Mouse (Mus musculus): Measurements from ENCODE around the gene Tmpo.

Tmpo gene

DNA sequence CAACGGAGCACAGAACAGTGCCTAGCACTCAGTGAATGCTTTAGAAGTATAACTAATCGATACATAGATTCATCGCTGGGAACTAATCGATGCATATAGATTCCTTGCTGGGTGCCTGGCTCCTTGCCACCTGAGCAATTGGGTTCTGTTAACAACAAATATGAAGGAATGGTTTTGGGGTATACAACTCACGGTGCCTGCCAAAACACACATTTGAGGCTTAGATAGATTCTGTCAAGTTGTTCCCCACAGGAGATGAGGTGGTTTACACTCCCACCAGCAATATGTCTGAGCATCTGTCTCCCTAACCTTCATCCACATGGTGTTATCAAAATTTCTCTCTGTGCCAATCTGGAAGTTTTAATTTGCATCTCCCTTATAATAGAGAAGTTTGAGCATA is 10.7 kb upstream of the Tmpo start:
- ChIA-PET POLR2A (no interaction called here), CTCF (no interaction called here)

- CTCF ChIA-PET, result interaction anchor here in 1 of 4 experiments (2.9 kb wide), 1 partner anchor 23 kb away, joined by 13 read pairs; no protein-coding TSS in a partner anchor
- POLR2A ChIA-PET, result interaction anchor here (0.8 to 11.8 kb wide), 6 partner anchors 9 to 40 kb away, joined by 3 to 333 read pairs (median 6); partner anchors contain the start of gene Tmpo (in 1 of the 4)
Observed at GRCm38 (mm10) chr10:91189476-91189875, 8.4 kb upstream of the Tmpo start.

DNA sequence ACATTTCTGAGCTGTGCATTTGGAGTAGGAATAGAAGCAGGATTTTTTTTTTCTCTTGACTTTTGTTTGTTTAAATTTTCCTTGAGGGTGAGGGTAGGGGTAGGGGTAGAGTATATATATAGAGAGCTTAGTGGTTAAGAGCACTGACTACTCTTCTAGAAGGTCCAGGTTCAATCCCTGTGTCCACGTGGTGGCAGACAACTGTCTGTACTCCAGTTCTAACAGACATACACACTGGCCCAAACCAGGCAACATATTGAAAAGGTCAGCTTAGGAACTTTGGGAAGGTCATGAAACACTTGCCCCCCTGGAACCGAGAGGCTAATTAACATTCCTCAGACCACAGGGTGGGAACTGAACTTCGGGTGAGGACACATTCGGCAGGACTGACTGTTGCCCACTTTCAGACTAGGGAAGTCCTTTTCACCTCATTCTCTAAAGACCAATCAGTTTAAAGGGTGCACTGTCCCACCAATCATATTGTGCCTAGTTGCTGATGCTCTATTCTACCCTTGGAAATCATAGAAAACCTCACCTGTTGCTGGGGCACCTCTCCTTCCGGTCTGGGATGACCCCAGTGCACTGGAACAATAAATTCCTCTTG is 7.7 kb upstream of the Tmpo start:
- POLR2A ChIA-PET, result interaction anchor here (0.9 to 11.8 kb wide), 9 partner anchors 8 to 106 kb away, joined by 3 to 333 read pairs (median 6); partner anchors contain the start of genes Apaf1 (in 1 of the 4), Ikbip (in 1 of the 4) and Tmpo (in 1 of the 4)

GRCm38 (mm10) chr10:91187872-91188271 is 6.8 kb upstream of the Tmpo start:
- POLR2A ChIA-PET, result interaction anchor here (0.6 to 11.8 kb wide), 17 partner anchors 9 to 313 kb away, joined by 3 to 333 read pairs (median 5); partner anchors contain the start of genes Apaf1 (in 1 of the 4) and Ikbip (in 1 of the 4)
- CTCF ChIA-PET, result interaction anchor here (1.0 to 3.0 kb wide), 11 partner anchors 16 to 127 kb away, joined by 3 to 21 read pairs (median 4); partner anchors contain the start of genes Apaf1 (in 1 of the 4) and Ikbip (in 1 of the 4)

More for the DNA sequence above, 7.7 kb upstream of the Tmpo start:
- CTCF ChIA-PET, result interaction anchor here (0.6 to 3.0 kb wide), 8 partner anchors 17 to 461 kb away, joined by 3 to 21 read pairs (median 5); partner anchors contain the start of genes Apaf1 (in 1 of the 4) and Ikbip (in 1 of the 4)

DNA sequence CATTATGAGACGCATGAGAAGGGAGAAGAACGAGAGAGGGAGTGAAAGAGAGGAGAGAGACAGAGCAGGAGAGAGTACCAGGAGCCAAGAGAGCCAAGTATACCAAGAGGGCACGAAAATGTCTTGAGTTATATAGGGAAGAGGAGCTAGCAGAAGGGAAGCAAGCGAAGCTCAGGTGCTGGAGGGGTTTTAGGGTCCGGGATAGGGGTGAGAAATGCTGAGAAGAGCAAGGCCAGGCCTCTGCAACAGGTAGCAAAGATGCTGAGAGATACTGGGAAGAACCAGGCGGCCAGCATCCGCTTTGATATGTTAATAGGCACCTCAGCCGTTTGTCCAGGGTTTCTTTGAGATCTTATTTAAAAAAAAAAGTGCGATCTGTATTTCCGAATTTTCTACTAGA is 6.2 kb upstream of the Tmpo start:
- ChIA-PET POLR2A (interaction anchor here (0.6 to 11.8 kb wide), 16 partner anchors 8 to 314 kb away, joined by 3 to 333 read pairs (median 4); partner anchors contain the start of genes Apaf1 (in 1 of the 4) and Ikbip (in 1 of the 4)), CTCF (interaction anchor here in 3 of 4 experiments (1.0 to 3.0 kb wide), 8 partner anchors 16 to 127 kb away, joined by 3 to 21 read pairs (median 4); partner anchors contain the start of genes Apaf1 (in 1 of the 3) and Ikbip (in 1 of the 3))

DNA sequence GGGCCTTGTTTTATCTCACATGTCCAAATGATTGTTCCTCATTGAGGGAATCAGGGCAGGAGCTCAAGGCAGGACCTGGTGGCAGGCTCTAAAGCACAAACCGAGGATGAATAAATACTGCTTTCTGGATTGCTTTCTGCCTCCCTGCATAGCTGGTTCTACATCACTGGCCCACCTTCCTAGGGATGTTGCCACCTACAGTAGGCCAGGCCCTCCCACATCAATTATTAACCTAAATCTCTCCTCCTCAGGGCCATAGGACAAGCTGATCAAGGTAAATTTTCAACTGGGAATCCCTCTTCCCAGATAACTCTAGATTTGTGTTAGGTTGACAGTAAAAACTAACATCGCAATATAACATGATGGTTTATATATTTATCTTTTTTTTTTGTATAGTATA is 4.6 kb upstream of the Tmpo start:
- CTCF ChIA-PET, result interaction anchor here in 2 of 4 experiments (1.0 to 1.1 kb wide), 2 partner anchors 19 kb away, joined by 4 to 5 read pairs; no protein-coding TSS in a partner anchor
- POLR2A ChIA-PET, result interaction anchor here in 2 of 4 experiments (0.6 to 11.8 kb wide), 4 partner anchors 8 to 42 kb away, joined by 5 to 333 read pairs (median 86); no protein-coding TSS in a partner anchor

DNA sequence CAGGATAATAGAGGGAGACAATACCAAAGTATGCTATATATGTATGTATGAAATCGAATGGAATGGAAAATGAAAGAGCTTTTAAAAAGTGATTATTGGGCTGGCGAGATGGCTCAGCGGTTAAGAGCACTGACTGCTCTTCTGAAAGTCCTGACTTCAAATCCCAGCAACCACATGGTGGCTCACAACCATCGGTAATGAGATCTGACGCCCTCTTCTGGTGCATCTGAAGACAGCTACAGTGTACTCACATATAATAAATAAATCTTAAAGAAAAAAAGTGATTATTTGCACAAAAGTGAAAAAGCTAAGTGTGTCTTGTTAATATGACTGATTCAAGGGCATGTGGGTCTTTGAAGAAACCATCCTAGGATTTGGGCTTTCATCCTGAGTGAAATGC is 3.8 kb upstream of the Tmpo start:
- POLR2A ChIA-PET, result interaction anchor here in 3 of 4 experiments (0.9 to 11.8 kb wide), 8 partner anchors 10 to 102 kb away, joined by 3 to 333 read pairs (median 4); partner anchors contain the start of genes Apaf1 (in 1 of the 3) and Ikbip (in 1 of the 3)
- CTCF ChIA-PET, result interaction anchor here (0.6 to 1.6 kb wide), 6 partner anchors 13 to 1934 kb away, joined by 3 to 7 read pairs (median 4); no protein-coding TSS in a partner anchor

DNA sequence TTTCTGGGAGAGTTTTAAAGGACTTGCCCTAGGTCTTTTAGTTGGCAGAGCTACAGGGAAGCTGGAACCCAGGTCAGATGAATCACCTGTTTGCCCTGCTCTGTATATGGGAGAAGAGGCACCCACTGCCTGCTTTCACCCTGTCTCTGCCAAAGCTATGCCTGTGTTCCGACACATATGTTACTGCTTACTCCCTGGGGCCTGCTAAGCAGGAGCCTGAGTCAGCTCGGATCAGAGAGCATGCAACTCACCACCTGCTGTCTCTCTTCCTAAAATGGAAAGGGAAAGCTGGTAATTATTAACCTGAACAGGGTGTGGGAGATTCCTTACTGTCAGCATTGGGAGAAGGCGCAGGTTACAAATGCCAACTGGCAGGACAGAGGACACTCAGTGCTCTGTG is 2.2 kb upstream of the Tmpo start:
- ChIA-PET CTCF (interaction anchor here (0.9 to 1.8 kb wide), 5 partner anchors 13 to 17 kb away, joined by 3 to 10 read pairs (median 6); no protein-coding TSS in a partner anchor), POLR2A (interaction anchor here (1.0 to 11.8 kb wide), 14 partner anchors 11 to 123 kb away, joined by 3 to 333 read pairs (median 8); partner anchors contain the start of genes Apaf1 (in 1 of the 4) and Ikbip (in 1 of the 4))

GRCm38 (mm10) chr10:91182291-91182990 is 1.3 kb upstream of the Tmpo start:
- CTCF ChIA-PET, result interaction anchor here (0.6 to 1.8 kb wide), 4 partner anchors 15 to 58 kb away, joined by 3 to 10 read pairs (median 6); no protein-coding TSS in a partner anchor
- POLR2A ChIA-PET, result interaction anchor here (0.6 to 11.8 kb wide), 36 partner anchors 8 to 588 kb away, joined by 3 to 333 read pairs (median 4); partner anchors contain the start of genes Apaf1 (in 3 of the 4) and Ikbip (in 3 of the 4)

DNA sequence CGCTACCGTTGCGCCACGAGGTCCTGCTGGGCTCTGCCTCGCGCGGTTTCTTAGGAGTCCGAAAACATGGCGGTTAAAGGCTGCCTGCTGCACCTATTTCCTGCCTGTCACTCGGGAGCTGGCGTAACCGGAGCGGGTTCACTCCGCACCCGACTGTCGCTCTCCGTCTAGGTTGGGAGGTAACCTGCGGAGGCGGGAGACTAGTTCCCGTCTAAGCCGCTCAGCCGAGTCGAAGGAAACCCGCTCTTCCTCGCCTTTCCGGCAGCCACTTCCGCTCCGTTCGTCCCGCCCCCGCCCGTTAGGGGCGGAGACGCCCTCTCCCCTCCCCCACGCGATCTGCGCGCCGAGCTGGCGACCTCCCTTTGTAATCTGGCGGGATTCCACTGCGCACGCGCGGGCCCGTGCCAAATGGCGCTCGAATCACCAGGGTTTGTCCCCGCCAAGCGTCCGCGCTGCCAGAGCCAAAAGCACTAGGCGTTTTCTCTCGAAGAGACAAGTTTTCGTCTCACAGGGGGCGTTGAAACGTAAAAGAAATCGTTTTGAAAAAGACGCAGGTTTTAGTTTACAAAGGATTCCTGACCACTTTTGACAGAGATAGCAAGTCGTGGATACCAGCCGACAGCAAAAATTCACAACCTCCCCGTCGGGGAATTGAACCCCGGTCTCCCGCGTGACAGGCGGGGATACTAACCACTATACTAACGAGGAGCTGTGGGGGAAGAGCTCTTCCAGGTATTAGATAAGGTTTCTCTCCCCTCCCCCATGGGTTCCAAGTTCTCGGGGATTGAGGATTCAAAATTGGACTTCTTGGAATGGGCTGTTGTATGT is 560 bp upstream of the Tmpo start:
- ChIA-PET CTCF (interaction anchor here in 3 of 4 experiments (0.6 to 1.8 kb wide), 3 partner anchors 15 to 57 kb away, joined by 3 to 10 read pairs (median 7); no protein-coding TSS in a partner anchor), POLR2A (interaction anchor here (0.6 to 11.8 kb wide), 46 partner anchors 7 to 353 kb away, joined by 3 to 333 read pairs (median 4); partner anchors contain the start of genes Apaf1 (in 3 of the 4), Ikbip (in 3 of the 4) and Slc25a3 (in 1 of the 4))

GRCm38 (mm10) chr10:91180301-91180700 is 814 bp downstream of the Tmpo start:
- ChIA-PET POLR2A (interaction anchor here (0.9 to 11.8 kb wide), 24 partner anchors 8 to 122 kb away, joined by 3 to 333 read pairs (median 4); partner anchors contain the start of genes Apaf1 (in 2 of the 4) and Ikbip (in 2 of the 4)), CTCF (interaction anchor here in 1 of 4 experiments (1.2 kb wide), 1 partner anchor 9 kb away, joined by 3 read pairs; no protein-coding TSS in a partner anchor)

DNA sequence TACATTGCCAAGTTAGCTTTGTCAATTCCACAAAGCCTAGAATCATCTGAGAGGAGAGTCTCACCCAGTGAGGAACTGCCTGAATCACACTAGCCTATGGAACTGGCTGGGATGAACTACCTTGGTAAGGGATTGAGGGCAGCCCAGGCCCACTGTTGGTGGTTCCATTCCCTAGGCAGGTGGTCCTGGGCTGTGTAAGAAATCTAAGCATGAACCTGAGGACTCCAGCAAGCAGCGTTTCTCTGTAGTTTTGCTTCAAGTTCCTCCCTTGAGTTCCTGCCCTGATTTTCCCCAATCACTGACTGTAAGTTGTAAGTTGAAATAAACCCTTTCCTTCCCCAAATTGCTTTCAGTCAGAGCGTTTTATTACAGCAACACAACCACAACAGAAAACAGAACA is 1.3 kb downstream of the Tmpo start:
- POLR2A ChIA-PET, result interaction anchor here (0.9 to 11.8 kb wide), 16 partner anchors 8 to 98 kb away, joined by 3 to 333 read pairs (median 4); partner anchors contain the start of genes Apaf1 (in 2 of the 4) and Ikbip (in 2 of the 4)
- CTCF ChIA-PET, result interaction anchor here in 1 of 4 experiments (1.2 kb wide), 1 partner anchor 8 kb away, joined by 3 read pairs; no protein-coding TSS in a partner anchor

- POLR2A ChIA-PET, result interaction anchor here in 3 of 4 experiments (0.9 to 2.3 kb wide), 10 partner anchors 9 to 243 kb away, joined by 3 to 9 read pairs (median 6); partner anchors contain the start of genes Apaf1 (in 1 of the 3), Ikbip (in 1 of the 3) and Slc25a3 (in 1 of the 3)
Observed at GRCm38 (mm10) chr10:91177201-91177600, 3.9 kb downstream of the Tmpo start.

GRCm38 (mm10) chr10:91172329-91173100 is 8.6 kb downstream of the Tmpo start:
- POLR2A ChIA-PET, result interaction anchor here (0.7 to 12.6 kb wide), 18 partner anchors 9 to 345 kb away, joined by 3 to 333 read pairs (median 8); partner anchors contain the start of genes Tmpo (in 3 of the 4), Apaf1 (in 1 of the 4) and Ikbip (in 1 of the 4)
- CTCF ChIA-PET, result interaction anchor here in 1 of 4 experiments (1.3 kb wide), 1 partner anchor 12 kb away, joined by 7 read pairs; no protein-coding TSS in a partner anchor

More at GRCm38 (mm10) chr10:91177201-91177600, 3.9 kb downstream of the Tmpo start:
- CTCF ChIA-PET, result interaction anchor here in 3 of 4 experiments (0.6 to 1.7 kb wide), 3 partner anchors 10 to 93 kb away, joined by 3 to 9 read pairs (median 6); no protein-coding TSS in a partner anchor

DNA sequence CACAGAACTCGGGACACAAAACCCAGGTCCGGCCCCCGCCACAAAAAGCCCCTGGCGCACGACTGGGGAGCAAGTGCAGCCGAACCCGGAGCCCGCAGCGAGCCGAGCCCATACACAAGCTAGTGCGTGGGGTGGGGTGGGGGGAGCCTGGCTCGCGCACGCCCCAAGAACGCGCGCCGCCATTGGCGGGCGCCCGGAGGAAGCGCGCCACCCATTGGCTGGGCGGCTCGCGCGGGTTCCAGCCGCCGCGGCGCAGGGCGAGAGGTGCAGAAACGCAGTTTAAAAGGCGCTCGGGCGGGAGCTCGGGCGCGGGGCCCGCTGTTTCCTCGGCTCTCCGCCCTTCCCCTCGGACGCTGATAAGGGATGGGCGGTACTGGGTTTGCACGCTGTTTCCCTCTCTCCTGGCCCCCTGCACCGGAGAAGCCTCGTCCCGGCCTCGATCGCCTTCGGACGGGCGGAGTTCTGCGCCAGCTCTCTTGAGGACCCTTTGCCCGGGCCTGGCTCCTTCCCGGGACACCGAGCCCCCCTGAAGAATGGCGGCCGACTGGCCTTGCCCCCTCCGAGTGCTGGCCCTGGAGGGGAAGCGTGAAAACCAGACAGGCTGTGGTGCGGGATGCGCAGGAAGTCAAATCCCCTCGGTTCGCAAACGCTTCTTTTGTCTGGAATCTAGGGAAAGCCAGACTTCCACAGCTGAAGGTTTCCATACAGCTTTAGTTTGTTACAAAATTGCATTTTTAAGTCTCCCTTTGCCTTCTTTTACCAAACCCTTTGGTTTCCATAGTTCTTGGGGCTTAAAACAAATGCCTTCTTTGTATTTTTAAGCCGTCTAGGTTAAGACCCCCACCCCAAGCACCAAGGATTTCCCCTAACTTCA is 9.4 kb downstream of the Tmpo start:
- CTCF ChIA-PET, result interaction anchor here in 3 of 4 experiments (0.5 to 1.3 kb wide), 11 partner anchors 9 to 170 kb away, joined by 3 to 7 read pairs (median 3); no protein-coding TSS in a partner anchor

More for the DNA sequence above, 9.4 kb downstream of the Tmpo start:
- POLR2A ChIA-PET, result interaction anchor here (0.5 to 12.6 kb wide), 55 partner anchors 9 to 1427 kb away, joined by 3 to 333 read pairs (median 5); partner anchors contain the start of genes Tmpo (in 4 of the 4), Apaf1 (in 3 of the 4), Ikbip (in 3 of the 4) and Slc25a3 (in 1 of the 4)
